Mouse (Mus musculus): ENCODE data around the gene Agpat1. TPM values are rescaled to one million over a fixed set of nuclear protein-coding genes. Genes with fewer than 3 reads are reported as not detected.

Agpat1 gene
- polyA plus RNA-seq, 1 experiment, result 891 TPM

DNA sequence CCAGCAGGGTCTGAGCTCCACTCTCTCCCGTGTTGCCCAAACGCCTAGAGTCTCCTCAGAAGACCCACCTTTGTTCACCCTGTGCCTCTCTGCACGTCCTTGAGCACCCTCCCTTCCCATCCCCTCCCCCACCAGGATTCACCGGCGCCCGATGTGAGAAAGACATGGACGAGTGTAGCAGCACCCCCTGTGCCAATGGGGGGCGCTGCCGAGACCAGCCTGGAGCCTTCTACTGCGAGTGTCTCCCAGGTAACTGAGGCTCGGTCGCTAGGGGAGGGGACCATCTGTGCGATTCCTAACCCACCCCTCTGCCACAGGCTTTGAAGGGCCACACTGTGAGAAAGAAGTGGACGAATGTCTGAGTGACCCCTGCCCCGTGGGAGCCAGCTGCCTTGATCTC lies 31.7 kb upstream of the Agpat1 start:
- Histone ChIP-seq H3K27me3 (ENCODE audit: control insufficient read depth, insufficient read depth, low read length) (no peaks in the 10 kb centered on the region), H3K27ac (ENCODE audit: control insufficient read depth, insufficient read depth, low read depth, low read length) (no peak overlapping the region), H3K36me3 (ENCODE audit: control insufficient read depth, insufficient read depth, low read length) (no peaks in the 10 kb centered on the region), H3K4me3 (ENCODE audit: control insufficient read depth, low read depth, low read length) (no peak overlapping the region), H3K4me1 (ENCODE audit: control insufficient read depth, insufficient read depth, low read length) (peaks cover 8% of the 10 kb centered on the region)
- TF ChIP-seq POLR2A (IDR thresholded peaks at IDR 0.05; ENCODE audit: control insufficient read depth, low read depth, low read length), result no peak
- peak; percentile 45; the same call in 1 of the 2 replicates for TF ChIP-seq CTCF (IDR thresholded peaks at IDR 0.05; ENCODE audit: control insufficient read depth, insufficient read depth, insufficient replicate concordance, low read depth, low read length)

DNA sequence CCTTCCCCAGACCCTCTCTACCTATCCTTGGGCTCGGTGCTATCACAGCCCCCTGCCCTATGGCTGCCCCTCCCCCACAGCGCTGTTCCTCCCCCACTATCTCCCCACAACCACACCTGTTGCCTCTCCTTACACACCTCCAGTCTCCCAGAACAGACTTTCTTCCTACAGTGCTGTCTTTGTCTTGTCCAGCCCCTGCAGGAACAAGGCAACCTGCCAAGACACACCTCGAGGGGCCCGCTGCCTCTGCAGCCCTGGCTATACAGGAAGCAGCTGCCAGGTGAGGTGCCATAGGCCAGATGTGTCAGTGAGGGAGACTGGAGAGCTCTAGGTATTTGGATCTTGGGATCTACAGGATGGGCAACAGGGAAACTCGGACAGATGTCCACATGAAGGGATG lies 27.5 kb upstream of the Agpat1 start:
- H3K36me3 ChIP-seq (ENCODE audit: control insufficient read depth, insufficient read depth, low read length), result no peaks in the 10 kb centered on the region
- no peaks in the 10 kb centered on the region for H3K27me3 ChIP-seq (ENCODE audit: control insufficient read depth, insufficient read depth, low read length)
- no peak overlapping the region for H3K27ac ChIP-seq (ENCODE audit: control insufficient read depth, insufficient read depth, low read depth, low read length)
- TF ChIP-seq POLR2A (IDR thresholded peaks at IDR 0.05; ENCODE audit: control insufficient read depth, low read depth, low read length) (no peak), CTCF (IDR thresholded peaks at IDR 0.05; ENCODE audit: control insufficient read depth, insufficient read depth, insufficient replicate concordance, low read depth, low read length) (no peak)
- peaks cover 8% of the 10 kb centered on the region for H3K4me1 ChIP-seq (ENCODE audit: control insufficient read depth, insufficient read depth, low read length)
- no peak overlapping the region for H3K4me3 ChIP-seq (ENCODE audit: control insufficient read depth, low read depth, low read length)

DNA sequence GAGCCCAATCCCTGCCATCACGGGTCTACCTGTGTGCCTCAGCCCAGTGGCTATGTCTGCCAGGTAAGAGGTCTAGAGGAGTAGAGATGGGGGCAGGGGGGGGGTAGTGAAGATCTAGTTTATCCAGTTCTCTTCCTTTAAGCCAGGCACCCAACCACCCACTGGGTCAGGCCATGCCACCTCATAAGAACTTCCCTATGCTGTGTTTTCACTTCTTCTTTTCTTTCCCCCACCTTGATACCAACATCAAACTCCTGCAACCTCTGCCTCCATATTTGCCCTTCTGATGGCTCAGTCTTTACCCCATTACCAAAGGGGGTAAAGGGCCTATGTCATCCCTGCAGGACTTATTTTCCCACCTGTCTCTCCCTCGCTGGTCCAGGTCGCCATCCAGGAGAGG lies 26.0 kb upstream of the Agpat1 start:
- no peaks in the 10 kb centered on the region for H3K36me3 ChIP-seq (ENCODE audit: control insufficient read depth, insufficient read depth, low read length)
- TF ChIP-seq CTCF (IDR thresholded peaks at IDR 0.05; ENCODE audit: control insufficient read depth, insufficient read depth, insufficient replicate concordance, low read depth, low read length) (no peak), POLR2A (IDR thresholded peaks at IDR 0.05; ENCODE audit: control insufficient read depth, low read depth, low read length) (no peak)
- H3K4me3 ChIP-seq (ENCODE audit: control insufficient read depth, low read depth, low read length), result no peak overlapping the region
- H3K27ac ChIP-seq (ENCODE audit: control insufficient read depth, insufficient read depth, low read depth, low read length), result no peak overlapping the region
- H3K4me1 ChIP-seq (ENCODE audit: control insufficient read depth, insufficient read depth, low read length), result no peaks in the 10 kb centered on the region
- no peaks in the 10 kb centered on the region for H3K27me3 ChIP-seq (ENCODE audit: control insufficient read depth, insufficient read depth, low read length)

DNA sequence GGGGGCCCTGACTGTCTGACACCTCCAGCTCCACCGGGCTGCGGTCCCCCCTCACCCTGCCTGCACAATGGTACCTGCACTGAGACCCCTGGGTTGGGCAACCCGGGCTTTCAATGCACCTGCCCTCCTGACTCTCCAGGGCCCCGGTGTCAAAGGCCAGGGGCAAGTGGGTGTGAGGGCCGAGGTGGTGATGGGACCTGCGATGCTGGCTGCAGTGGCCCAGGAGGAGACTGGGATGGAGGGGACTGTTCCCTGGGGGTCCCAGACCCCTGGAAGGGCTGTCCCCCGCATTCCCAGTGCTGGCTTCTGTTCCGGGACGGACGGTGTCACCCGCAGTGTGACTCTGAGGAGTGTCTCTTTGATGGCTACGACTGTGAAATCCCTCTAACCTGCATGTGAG lies 21.5 kb upstream of the Agpat1 start:
- Histone ChIP-seq H3K36me3 (ENCODE audit: control insufficient read depth, insufficient read depth, low read length) (no peaks in the 10 kb centered on the region), H3K4me3 (ENCODE audit: control insufficient read depth, low read depth, low read length) (no peak overlapping the region), H3K27ac (ENCODE audit: control insufficient read depth, insufficient read depth, low read depth, low read length) (no peak overlapping the region), H3K27me3 (ENCODE audit: control insufficient read depth, insufficient read depth, low read length) (no peaks in the 10 kb centered on the region), H3K4me1 (ENCODE audit: control insufficient read depth, insufficient read depth, low read length) (peaks cover 22% of the 10 kb centered on the region)
- TF ChIP-seq POLR2A (IDR thresholded peaks at IDR 0.05; ENCODE audit: control insufficient read depth, low read depth, low read length) (no peak), CTCF (IDR thresholded peaks at IDR 0.05; ENCODE audit: control insufficient read depth, insufficient read depth, insufficient replicate concordance, low read depth, low read length) (no peak)

DNA sequence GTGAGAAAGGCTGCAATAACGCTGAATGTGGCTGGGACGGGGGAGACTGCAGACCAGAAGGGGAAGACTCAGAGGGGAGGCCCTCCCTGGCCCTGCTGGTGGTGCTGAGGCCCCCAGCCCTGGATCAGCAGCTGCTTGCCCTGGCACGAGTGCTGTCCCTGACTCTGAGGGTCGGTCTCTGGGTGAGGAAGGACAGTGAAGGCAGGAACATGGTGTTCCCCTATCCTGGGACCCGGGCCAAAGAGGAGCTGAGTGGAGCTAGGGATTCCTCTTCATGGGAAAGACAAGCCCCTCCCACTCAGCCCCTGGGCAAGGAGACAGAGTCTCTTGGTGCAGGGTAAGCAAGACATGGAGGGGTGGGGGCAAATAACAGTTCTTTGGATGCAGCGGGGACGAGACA lies 20.7 kb upstream of the Agpat1 start:
- Histone ChIP-seq H3K27ac (ENCODE audit: control insufficient read depth, insufficient read depth, low read depth, low read length) (peak overlapping the region; percentile 63), H3K4me3 (ENCODE audit: control insufficient read depth, low read depth, low read length) (no peak overlapping the region), H3K4me1 (ENCODE audit: control insufficient read depth, insufficient read depth, low read length) (peaks cover 30% of the 10 kb centered on the region), H3K36me3 (ENCODE audit: control insufficient read depth, insufficient read depth, low read length) (no peaks in the 10 kb centered on the region), H3K27me3 (ENCODE audit: control insufficient read depth, insufficient read depth, low read length) (no peaks in the 10 kb centered on the region)
- TF ChIP-seq CTCF (IDR thresholded peaks at IDR 0.05; ENCODE audit: control insufficient read depth, insufficient read depth, insufficient replicate concordance, low read depth, low read length), result no peak
- TF ChIP-seq POLR2A (IDR thresholded peaks at IDR 0.05; ENCODE audit: control insufficient read depth, low read depth, low read length), result no peak

DNA sequence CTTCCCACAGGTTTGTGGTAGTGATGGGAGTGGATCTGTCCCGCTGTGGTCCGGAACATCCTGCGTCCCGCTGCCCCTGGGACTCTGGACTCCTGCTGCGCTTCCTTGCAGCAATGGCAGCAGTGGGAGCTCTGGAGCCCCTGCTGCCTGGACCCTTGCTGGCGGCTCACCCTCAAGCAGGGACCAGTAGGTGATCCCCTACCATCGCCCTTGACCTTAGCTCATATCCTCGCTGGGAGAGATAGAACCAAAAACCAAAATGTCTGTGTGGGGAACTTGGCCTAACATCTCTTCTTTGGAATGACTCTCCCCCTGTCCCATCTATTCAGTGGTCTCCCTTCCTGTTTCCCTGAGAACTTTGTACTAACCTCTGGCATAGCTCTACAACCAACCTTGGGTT lies 20.2 kb upstream of the Agpat1 start:
- Histone ChIP-seq H3K27ac (ENCODE audit: control insufficient read depth, insufficient read depth, low read depth, low read length) (no peak overlapping the region), H3K36me3 (ENCODE audit: control insufficient read depth, insufficient read depth, low read length) (no peaks in the 10 kb centered on the region), H3K4me1 (ENCODE audit: control insufficient read depth, insufficient read depth, low read length) (peaks cover 33% of the 10 kb centered on the region), H3K27me3 (ENCODE audit: control insufficient read depth, insufficient read depth, low read length) (no peaks in the 10 kb centered on the region), H3K4me3 (ENCODE audit: control insufficient read depth, low read depth, low read length) (no peak overlapping the region)
- no peak for TF ChIP-seq POLR2A (IDR thresholded peaks at IDR 0.05; ENCODE audit: control insufficient read depth, low read depth, low read length)
- no peak for TF ChIP-seq CTCF (IDR thresholded peaks at IDR 0.05; ENCODE audit: control insufficient read depth, insufficient read depth, insufficient replicate concordance, low read depth, low read length)

DNA sequence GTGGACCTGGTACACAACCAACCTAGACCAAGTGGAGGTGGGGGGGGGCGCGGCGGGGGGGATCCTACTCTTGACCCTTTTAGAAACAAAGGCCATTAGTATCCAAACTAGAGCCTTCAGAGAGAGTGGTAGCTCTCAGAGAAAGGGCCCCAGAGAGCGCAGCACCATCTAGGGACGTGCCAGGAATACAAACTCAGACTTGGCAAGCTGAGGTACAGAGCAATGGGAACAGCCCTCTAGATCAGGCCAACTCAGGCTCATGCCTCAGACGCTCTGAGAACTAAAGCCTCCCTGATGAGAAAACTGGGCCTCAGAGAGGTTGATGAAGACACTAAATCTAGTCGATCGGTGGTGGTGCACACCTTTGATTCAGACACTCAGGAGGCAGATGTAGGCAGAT lies 18.9 kb upstream of the Agpat1 start:
- Histone ChIP-seq H3K4me1 (ENCODE audit: control insufficient read depth, insufficient read depth, low read length) (peaks cover 41% of the 10 kb centered on the region), H3K27ac (ENCODE audit: control insufficient read depth, insufficient read depth, low read depth, low read length) (no peak overlapping the region), H3K36me3 (ENCODE audit: control insufficient read depth, insufficient read depth, low read length) (no peaks in the 10 kb centered on the region), H3K27me3 (ENCODE audit: control insufficient read depth, insufficient read depth, low read length) (no peaks in the 10 kb centered on the region), H3K4me3 (ENCODE audit: control insufficient read depth, low read depth, low read length) (peak overlapping the region; percentile 3)
- TF ChIP-seq POLR2A (IDR thresholded peaks at IDR 0.05; ENCODE audit: control insufficient read depth, low read depth, low read length) (no peak), CTCF (IDR thresholded peaks at IDR 0.05; ENCODE audit: control insufficient read depth, insufficient read depth, insufficient replicate concordance, low read depth, low read length) (no peak)
